Mouse (Mus musculus) heart, adult 18-20 months (tissue): Measurements from ENCODE around the gene Rlf. TPM values are rescaled to one million over a fixed set of nuclear protein-coding genes. Genes with fewer than 3 reads are reported as not detected.

Source experiments
- DNase-seq, 2 experiments: peaks; one replicate each; pipeline ENCODE4 v3.0.0; 2021 to 2022; ENCODE audit warnings: mixed read lengths in 1 of 2
- long read RNA-seq, 2 experiments: library from polyadenylated mRNA; stranded (forward); transcript quantifications; one replicate each; pipeline ENCODE4 v2.0.0; 2021
- total RNA-seq, 2 experiments: library from RNA; stranded (reverse); gene quantifications; 2 replicates each; pipeline ENCODE4 v1.2.3; 2021

Rlf gene
- total RNA-seq: 1 to 10 TPM; 8.8 to 9.1 TPM
- long read RNA-seq, experiment 1, full-length matches to known transcripts: 2 of 5 reads
- long read RNA-seq, experiment 1, partial matches to known transcripts: 0 of 5 reads
- long read RNA-seq, experiment 1, other reads (novel, unspliced or antisense): 3 of 5 reads
- long read RNA-seq, experiment 2, partial matches to known transcripts: 0 of 2 reads
- long read RNA-seq, experiment 2, other reads (novel, unspliced or antisense): 2 of 2 reads

GRCm38 (mm10) chr4:121214793-121215304, at the start of gene Rlf:
Gene Rlf, minus strand, starts transcription at chr4:121215084.
- peak; percentile 98 to 100 for DNase-seq

DNA sequence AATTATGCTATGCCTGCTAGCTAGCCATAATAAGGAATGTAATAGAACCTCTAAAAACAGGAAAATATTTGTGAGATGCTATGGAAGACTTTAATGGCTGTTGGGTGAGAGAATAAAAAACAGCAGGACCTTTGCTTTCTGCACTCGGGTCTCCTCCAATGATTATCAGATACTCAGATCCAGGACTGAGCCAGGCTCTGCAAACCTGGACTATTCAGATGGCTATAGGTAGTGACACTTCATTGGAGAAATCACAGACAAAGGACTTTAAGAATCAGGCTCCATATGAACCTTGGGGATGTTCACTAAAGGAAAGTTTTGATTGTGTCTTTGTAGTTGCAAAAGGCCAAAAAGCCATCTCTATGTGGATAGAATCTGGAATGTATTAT, 26.7 kb upstream of the Rlf start:
- no peak for DNase-seq

- DNase-seq: peak in 1 of 2 experiments; percentile 39
These were observed 26.0 kb upstream of the Rlf start for GRCm38 (mm10) chr4:121240637-121241611.

- DNase-seq: no peak
These were observed 25.0 kb upstream of the Rlf start for GRCm38 (mm10) chr4:121239878-121240277.

GRCm38 (mm10) chr4:121231772-121232414, 17.0 kb upstream of the Rlf start:
- peak; percentile 6 to 41 for DNase-seq

DNA sequence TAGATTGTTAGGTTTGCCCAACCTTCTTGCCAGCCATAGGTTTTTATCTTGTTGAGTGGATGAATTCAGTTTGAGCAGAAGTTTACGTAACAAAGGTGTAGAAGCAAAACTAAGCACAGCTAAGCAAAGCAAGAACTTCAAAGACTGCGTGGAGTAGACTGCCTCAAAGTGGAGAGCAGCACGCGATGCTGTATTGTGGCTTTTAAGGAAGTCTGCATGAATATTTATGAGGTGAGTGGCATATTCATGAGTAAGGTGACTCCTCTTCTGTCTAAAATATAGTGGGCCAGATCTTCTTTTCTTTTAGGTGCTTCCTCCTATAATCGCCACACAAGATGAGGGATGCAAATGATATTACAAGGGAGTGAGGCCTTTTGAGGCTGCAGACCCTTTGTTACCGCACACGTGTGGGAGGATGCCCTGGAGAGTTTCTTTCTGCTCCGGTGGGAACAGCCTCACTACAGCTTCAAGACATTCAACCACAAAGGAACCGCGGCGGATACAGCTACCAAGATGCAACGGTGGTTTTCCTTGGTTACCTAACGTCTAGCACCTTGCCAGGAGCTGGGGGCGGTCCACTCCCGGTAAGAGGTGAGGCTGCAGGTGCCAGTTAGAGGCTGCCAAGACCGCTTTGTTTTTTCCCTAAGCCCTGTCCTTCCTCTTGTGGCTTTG, 16.2 kb upstream of the Rlf start:
- no peak for DNase-seq

DNA sequence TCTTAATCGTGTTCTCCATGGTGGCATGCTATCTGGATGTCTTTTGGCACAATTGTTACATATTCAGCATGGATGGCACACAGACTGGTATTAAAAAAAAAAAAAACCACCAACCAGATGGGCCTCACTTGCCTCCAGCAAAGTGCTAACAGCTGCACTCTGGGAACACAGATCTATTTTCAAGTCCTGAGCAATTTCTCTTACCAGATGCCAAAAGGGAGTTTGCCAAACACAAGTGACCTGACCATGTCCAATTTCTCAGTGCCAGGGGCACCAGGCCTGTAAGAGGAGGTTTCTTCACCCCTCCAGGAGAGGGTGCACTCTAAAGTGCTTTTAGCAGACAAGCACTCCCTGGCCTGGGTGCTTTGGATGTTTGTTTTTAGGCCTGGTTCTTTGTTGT, 12.2 kb upstream of the Rlf start:
- DNase-seq: peak; percentile 21 to 60

DNA sequence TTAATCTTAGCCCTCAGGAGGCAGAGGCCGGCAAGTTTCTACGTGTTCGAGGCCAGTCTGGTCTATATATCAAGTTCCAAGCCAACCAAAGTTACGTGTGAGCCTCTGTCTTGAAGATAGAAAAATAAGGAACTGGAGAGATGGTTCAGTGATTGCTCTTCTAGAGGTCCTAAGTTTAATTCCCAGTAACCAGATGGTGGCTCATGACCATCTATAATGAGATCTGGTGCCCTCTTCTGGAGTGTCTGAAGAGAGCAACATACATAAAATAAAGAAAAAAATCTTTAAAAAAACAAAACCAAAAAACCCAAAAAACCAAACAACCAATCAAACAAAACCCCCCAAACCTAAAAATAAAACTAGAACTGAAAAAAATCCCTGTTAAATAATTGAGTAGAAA, 10.3 kb upstream of the Rlf start:
- DNase-seq: no peak

- no peak for DNase-seq
These were observed 8.3 kb upstream of the Rlf start for GRCm38 (mm10) chr4:121223136-121223535.

- DNase-seq: no peak
These were observed 1.3 kb upstream of the Rlf start for GRCm38 (mm10) chr4:121216216-121216615.

DNA sequence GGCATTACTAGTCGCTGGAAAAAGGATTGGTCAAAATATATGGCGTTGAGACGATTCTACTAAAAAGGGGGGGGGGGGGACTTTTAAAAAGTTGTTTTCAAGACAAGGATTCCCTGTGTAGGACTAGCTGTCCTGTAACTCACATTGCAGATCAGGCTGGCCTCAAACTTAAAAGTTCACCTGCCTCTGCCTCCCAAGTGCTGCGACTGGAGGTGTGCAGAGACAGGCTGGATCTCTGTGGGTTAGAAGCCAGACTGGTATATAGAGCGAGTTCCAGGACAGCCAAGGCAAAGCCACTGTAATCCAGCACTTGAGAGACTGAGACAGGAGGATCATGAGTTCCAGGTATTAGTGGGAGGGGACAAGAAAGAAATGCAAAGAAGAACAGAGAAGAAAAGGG, 605 bp upstream of the Rlf start:
- no peak for DNase-seq

DNA sequence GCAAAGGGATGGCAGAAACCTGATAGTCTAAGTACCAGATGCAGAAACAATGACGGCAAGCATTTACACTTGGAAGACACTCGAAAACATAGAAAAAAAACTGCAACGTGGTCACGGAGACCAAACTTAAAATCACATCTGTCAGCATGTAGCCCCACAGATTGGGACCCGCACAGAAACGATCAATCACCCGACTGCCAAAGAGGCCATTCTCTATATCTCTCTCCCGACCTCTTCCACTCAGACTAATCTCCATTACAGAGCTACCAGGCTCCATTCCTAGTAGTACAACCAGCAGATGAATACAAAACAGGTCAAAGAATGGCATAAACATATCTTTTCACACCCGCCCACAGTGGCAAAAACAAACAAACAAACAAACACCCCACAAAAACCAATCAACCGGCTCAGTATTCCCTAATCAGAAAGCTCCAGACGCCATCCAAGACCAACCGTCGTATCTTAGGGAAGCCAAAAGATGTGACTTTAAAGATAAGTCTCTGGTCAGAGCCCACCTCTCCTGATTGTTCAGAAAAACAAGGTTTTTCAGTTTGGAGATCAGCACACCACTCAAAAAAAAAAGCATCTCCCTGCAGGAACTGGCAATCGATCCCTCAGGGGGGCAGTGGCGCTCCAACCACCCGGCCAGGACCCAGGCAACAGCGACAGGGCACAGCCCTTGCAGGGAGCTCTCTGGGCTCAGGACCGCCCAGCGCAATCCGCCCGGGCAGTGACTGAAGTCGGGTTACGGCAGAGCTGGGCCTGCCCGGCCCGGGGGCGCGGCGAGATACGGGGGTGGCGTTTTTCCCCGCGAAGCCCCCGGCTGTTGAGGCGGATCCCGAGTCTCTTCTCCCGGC, 720 bp downstream of the Rlf start:
- DNase-seq: peak in 1 of 2 experiments; percentile 45

- no peak for DNase-seq
These were observed 6.0 kb downstream of the Rlf start for GRCm38 (mm10) chr4:121208911-121209310.

DNA sequence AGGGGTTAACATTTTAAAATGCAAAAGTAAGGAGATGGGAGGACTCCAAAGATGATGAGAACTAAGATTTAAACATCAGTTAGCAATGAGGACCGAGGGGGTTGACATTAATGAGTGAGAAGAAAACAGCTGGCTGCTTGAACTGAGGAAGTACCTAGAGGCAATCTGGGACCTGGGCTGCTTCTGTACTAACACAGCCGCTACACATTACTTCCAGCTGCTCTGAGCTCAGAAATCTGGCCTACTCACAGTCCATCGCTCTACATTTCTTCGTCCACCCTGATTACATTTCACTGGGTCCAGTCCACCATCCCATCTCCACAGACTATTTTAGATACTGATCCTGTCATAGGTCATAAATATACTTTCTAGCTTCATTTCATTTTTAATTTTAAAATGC, 17.0 kb downstream of the Rlf start:
- no peak for DNase-seq

- no peak for DNase-seq
These were observed 17.9 kb downstream of the Rlf start for GRCm38 (mm10) chr4:121196995-121197394.

- peak in 1 of 2 experiments; percentile 18 for DNase-seq
These were observed 18.7 kb downstream of the Rlf start for GRCm38 (mm10) chr4:121196205-121196604.

DNA sequence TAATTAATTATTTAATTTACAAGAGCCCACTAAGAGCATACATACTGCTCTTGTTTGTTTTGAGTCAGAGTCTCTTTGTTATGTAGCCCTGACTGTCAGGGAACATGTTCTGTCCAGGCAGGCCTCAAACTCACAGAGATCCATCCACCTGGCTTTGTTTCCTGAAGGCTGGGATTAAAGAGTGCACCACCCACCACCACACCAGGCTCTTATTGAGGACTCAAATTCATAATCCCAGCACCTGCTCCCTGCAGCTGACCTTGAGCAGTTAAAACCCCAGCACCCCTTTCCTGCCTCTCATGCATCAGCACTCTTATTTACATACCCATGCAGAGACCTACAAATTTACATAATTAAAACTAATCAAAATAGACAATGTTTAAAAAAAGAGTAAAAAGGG, 20.1 kb downstream of the Rlf start:
- no peak for DNase-seq

- no peak for DNase-seq
These were observed 22.6 kb downstream of the Rlf start for GRCm38 (mm10) chr4:121192306-121192705.

DNA sequence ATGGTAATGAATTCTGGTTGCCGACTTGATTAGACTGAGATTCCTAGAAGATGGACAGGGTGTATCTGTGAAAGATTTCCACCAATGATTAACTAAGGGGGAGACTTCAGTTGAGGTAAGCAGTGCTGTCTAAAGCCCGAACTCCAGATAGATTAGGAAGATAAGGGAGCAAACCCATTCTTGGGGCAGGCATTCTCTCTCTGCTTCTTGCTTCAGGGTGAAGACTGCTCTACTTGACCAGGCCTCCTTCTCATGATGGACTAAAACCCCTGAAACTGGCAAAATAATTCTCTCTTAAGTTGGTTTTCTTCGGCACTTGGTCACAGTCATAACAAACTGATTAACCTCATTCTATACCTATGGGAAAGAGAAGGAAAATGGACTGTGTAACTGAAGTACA, 25.5 kb downstream of the Rlf start:
- DNase-seq: no peak

DNA sequence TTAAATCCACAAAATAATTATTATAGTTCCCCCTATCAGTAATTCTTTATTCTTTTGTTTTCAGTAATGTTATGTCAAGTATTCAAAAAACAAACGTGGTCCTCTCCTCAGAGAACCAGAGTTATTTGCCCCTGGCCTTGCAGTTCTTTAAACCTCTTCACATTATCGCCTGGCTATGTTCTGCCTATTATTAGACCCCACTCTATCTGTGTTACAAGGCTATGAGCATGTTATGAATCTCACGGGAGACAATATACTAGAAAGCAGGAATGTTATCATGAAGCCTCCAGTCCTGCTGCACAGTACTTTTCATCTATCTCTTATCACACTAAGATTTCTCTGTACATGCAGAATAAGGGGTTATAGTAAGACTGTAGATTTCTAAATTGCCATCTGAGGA, 35.2 kb downstream of the Rlf start:
- DNase-seq: peak in 1 of 2 experiments; percentile 19

DNA sequence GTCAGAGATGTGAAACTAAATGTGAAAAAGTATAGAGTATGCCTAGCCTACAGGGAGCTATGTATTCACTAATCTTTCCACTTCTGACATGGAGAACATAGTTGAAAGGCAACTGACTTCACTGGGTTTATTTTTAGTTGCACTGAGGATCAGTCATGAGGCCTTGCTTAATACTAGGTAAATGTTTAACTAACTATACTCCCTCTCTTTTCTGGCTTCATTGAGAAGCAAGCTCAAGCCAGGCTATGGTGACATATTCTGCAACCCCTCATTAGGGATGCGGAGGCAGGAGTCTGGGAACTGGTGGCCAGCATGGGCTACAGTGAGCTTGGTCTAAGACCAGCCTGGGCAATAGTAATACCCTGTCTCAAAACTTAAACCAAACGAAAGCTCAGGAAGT, 47.2 kb downstream of the Rlf start:
- no peak for DNase-seq
